Mouse (Mus musculus) liver, postnatal 0 days (tissue): ENCODE data around the gene Higd1b. TPM values are rescaled to one million over a fixed set of nuclear protein-coding genes. Genes with fewer than 3 reads are reported as not detected.

Experiments
- ATAC-seq: fragments of 200-750 bp; cut with Nextera tagmentation; 2 replicates; pipeline ENCODE4 v1.8.0; 2017; ENCODE audit warnings: mild to moderate bottlenecking, moderate library complexity
- DNase-seq: peaks from one replicate; pipeline ENCODE4 v3.0.0-alpha.2; 2016
- H3K27ac ChIP-seq: fragments of 300-500 bp; sonication (generic); 2 replicates; pipeline ENCODE4 v1.5.1; 2014; ENCODE audit warnings: antibody characterized with exemption, moderate library complexity, mild to moderate bottlenecking, low read depth
- H3K27me3 ChIP-seq: fragments of 300-500 bp; sonication (generic); 2 replicates; pipeline ENCODE4 v1.6.1; 2014; ENCODE audit warnings: low read length, control low read depth, mixed read lengths; ENCODE audit not compliant: insufficient read depth
- H3K36me3 ChIP-seq: fragments of 300-500 bp; sonication (generic); replicated peaks from 2 replicates; pipeline ENCODE4 v1.6.1; 2014; ENCODE audit warnings: mild to moderate bottlenecking, control low read depth, low read length, moderate library complexity, mixed read lengths; ENCODE audit not compliant: insufficient read depth
- H3K4me1 ChIP-seq: fragments of 300-500 bp; sonication (generic); 2 replicates; pipeline ENCODE4 v1.6.1; 2014; ENCODE audit warnings: antibody characterized with exemption, mild to moderate bottlenecking, control low read depth; ENCODE audit not compliant: insufficient read depth
- H3K4me2 ChIP-seq: fragments of 300-500 bp; sonication (generic); 2 replicates; pipeline ENCODE4 v1.6.1; 2014; ENCODE audit warnings: low read depth, mild to moderate bottlenecking, low read length, moderate library complexity, mixed read lengths
- H3K4me3 ChIP-seq: fragments of 300-500 bp; sonication (generic); 2 replicates; pipeline ENCODE4 v1.5.1; 2014; ENCODE audit warnings: low read depth, low read length
- H3K9ac ChIP-seq: fragments of 300-500 bp; sonication (generic); replicated peaks from 2 replicates; pipeline ENCODE4 v1.6.1; 2014; ENCODE audit warnings: mild to moderate bottlenecking, moderate library complexity
- H3K9me3 ChIP-seq: fragments of 300-500 bp; sonication (generic); 2 replicates; pipeline ENCODE4 v1.6.1; 2016; ENCODE audit warnings: mild to moderate bottlenecking, control low read depth, low read length, mixed read lengths
- CTCF ChIP-seq: sonication (generic); IDR thresholded peaks from 2 replicates; pipeline ENCODE4 v1.5.1; 2016; ENCODE audit warnings: antibody characterized with exemption, low read depth
- EP300 ChIP-seq: IDR thresholded peaks from 2 replicates; pipeline ENCODE4 v1.6.1; 2016; ENCODE audit warnings: antibody characterized with exemption, low read depth, mild to moderate bottlenecking
- WGBS: fragments of 180-500 bp; shearing (Covaris S2); extraction: QIAGEN DNeasy Blood & Tissue Kit; methylation state at CpG from one replicate; pipeline ENCODE4 v1.1.7; 2014; ENCODE audit not compliant: insufficient replicate concordance; 5-methylcytosine and 5-hydroxymethylcytosine counted together
- polyA plus RNA-seq: library from polyadenylated mRNA; unstranded; fragments of >200 nt; fragmentation: Nextera tagmentation; extraction: Ambion mirVana; gene quantifications from 2 replicates; pipeline ENCODE4 v1.2.1, GENCODE M21; 2015

The Higd1b gene
- polyA plus RNA-seq, 1 experiment from 2014 or later: not detected

- no peaks in the 10 kb centered on the region for H3K27me3 ChIP-seq
- peak within 1 kb of the TSS; percentile 88 for H3K9ac ChIP-seq
- H3K4me3 ChIP-seq: peak within 1 kb of the TSS; percentile 87
- TF ChIP-seq CTCF (no peak), EP300 (peak; percentile 93)
- DNase-seq: peak; percentile 94
- peak within 1 kb of the TSS; percentile 86 for H3K4me2 ChIP-seq
- peak; percentile 96 for ATAC-seq
- H3K27ac ChIP-seq: peak within 1 kb of the TSS; percentile 77
- WGBS: under 1% methylated on average over 62 of the region's 62 CpGs
- H3K36me3 ChIP-seq: peaks cover 18% of the 10 kb centered on the region
- peaks cover 15% of the 10 kb centered on the region for H3K4me1 ChIP-seq
- no peaks in the 10 kb centered on the region for H3K9me3 ChIP-seq
Measured at GRCm38 (mm10) chr11:102880585-102881313, 45.1 kb downstream of the Higd1b start, which contains the start of the genes Eftud2 and Ccdc103. Eftud2 (minus strand) TSS chr11:102880985. Ccdc103 (plus strand) TSS chr11:102881204.

- TF ChIP-seq EP300 (no peak), CTCF (no peak)
- H3K27ac ChIP-seq: peak overlapping the region; percentile 46
- H3K27me3 ChIP-seq: no peaks in the 10 kb centered on the region
- H3K36me3 ChIP-seq: peaks cover 12% of the 10 kb centered on the region; the same call in 1 of the 2 replicates
- peaks cover 15% of the 10 kb centered on the region for H3K4me1 ChIP-seq
- H3K9me3 ChIP-seq: no peaks in the 10 kb centered on the region
- H3K9ac ChIP-seq: peak overlapping the region; percentile 88
- WGBS: 12% methylated on average over 13 of the region's 13 CpGs
- peak overlapping the region; percentile 86 for H3K4me2 ChIP-seq
- no peak for DNase-seq
- peak overlapping the region; percentile 87 for H3K4me3 ChIP-seq
- ATAC-seq: peak; percentile 5; the same call in 1 of the 2 replicates
Measured at GRCm38 (mm10) chr11:102881314-102882198, 45.9 kb downstream of the Higd1b start.

- TF ChIP-seq EP300 (no peak), CTCF (no peak)
- Histone ChIP-seq H3K9me3 (no peaks in the 10 kb centered on the region), H3K9ac (no peak within 1 kb of the TSS), H3K27ac (no peak within 1 kb of the TSS), H3K4me3 (no peak within 1 kb of the TSS), H3K27me3 (peaks cover 8% of the 10 kb centered on the region; the same call in 1 of the 2 replicates), H3K4me1 (peaks cover 9% of the 10 kb centered on the region), H3K36me3 (no peaks in the 10 kb centered on the region), H3K4me2 (no peak within 1 kb of the TSS)
- DNase-seq (no peak), ATAC-seq (no peak)
- 54% methylated on average over 10 of the region's 10 CpGs for WGBS
Measured at GRCm38 (mm10) chr11:102884616-102885219, 49.1 kb downstream of the Higd1b start, which contains the start of gene Fam187a. Fam187a (plus strand) TSS chr11:102885169.

- 67% methylated on average over 5 of the region's 5 CpGs for WGBS
- no peaks in the 10 kb centered on the region for H3K9me3 ChIP-seq
- H3K4me3 ChIP-seq: no peak overlapping the region
- no peak for DNase-seq
- H3K4me1 ChIP-seq: no peaks in the 10 kb centered on the region; the same call in 1 of the 2 replicates
- H3K4me2 ChIP-seq: no peak overlapping the region
- no peak for TF ChIP-seq CTCF
- no peak for TF ChIP-seq EP300
- no peak overlapping the region for H3K27ac ChIP-seq
- peaks cover 11% of the 10 kb centered on the region; the same call in 1 of the 2 replicates for H3K27me3 ChIP-seq
- H3K9ac ChIP-seq: no peak overlapping the region
- ATAC-seq: no peak
- H3K36me3 ChIP-seq: no peaks in the 10 kb centered on the region
Measured at GRCm38 (mm10) chr11:102887433-102887832, 51.8 kb downstream of the Higd1b start.

Other genes starting within 250 kb of the Higd1b start
- 0.17 and 0.22 TPM in 2 replicates for gene Fzd2, start 231.5 kb upstream of the Higd1b start, polyA plus RNA-seq
- gene Meioc, start 172.1 kb upstream of the Higd1b start, polyA plus RNA-seq: 0.08 TPM in 1 of 2 replicates, not detected in the other
- gene Ccdc43, start 138.1 kb upstream of the Higd1b start, polyA plus RNA-seq: 9.5 and 9.6 TPM in 2 replicates
- 0.20 and 0.22 TPM in 2 replicates for gene Adam11, start 74.4 kb upstream of the Higd1b start, polyA plus RNA-seq
- 1.4 and 1.6 TPM in 2 replicates for gene Gjc1, start 16.1 kb upstream of the Higd1b start, polyA plus RNA-seq
- 39.0 and 45.5 TPM in 2 replicates for gene Eftud2, start 45.1 kb downstream of the Higd1b start, polyA plus RNA-seq
- 0.39 and 0.51 TPM in 2 replicates for gene Ccdc103, start 45.4 kb downstream of the Higd1b start, polyA plus RNA-seq
- not detected in 2 replicates for gene Fam187a, start 49.3 kb downstream of the Higd1b start, polyA plus RNA-seq
- 3.6 and 3.8 TPM in 2 replicates for gene Gfap, start 65.1 kb downstream of the Higd1b start, polyA plus RNA-seq
- 3.2 and 3.4 TPM in 2 replicates for gene Kif18b, start 89.3 kb downstream of the Higd1b start, polyA plus RNA-seq
- gene C1ql1, start 110.8 kb downstream of the Higd1b start, polyA plus RNA-seq: 0.12 TPM in 1 of 2 replicates, not detected in the other
- gene Nmt1, start 192.3 kb downstream of the Higd1b start, polyA plus RNA-seq: 37.5 and 37.7 TPM in 2 replicates
- 32.3 and 32.5 TPM in 2 replicates for gene Dcakd, start 192.5 kb downstream of the Higd1b start, polyA plus RNA-seq